In the genomic region with DNA sequence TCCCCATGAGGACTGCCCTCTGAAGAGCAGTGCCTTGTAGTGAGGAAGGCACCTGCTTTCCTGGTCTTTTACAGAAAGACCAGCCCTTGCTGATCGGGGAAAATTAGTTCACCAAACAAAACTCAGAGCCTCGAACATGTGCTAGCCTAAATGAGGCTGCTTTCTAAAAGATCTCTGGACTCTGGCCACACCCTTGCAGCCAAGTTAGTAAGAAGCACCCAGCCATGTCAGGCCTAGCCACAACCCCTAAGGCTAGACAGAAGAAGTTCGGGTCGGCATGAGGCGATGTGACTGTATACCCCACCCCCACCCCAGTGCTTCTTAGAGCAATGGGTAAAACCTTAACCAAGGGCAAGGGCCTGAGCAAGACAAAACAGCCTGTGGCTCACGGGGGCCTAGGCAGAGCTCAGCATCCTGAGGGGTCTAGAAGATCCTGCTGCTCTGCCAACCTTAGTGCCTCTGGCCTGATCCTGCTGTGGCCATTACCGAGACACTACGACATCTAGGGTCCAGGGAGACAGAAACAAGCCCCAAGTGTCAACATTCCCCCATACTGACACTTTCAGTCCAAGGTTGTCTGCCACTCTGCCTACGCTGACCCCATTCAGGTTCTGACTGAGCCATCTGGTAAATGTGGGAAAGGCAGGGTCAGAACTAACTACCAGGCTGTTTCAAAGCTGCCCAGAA, we compare ENCODE assay signal across 8 mouse cellular contexts. TPM values are rescaled to one million over a fixed set of nuclear protein-coding genes. Genes with fewer than 3 reads are reported as not detected.
DNase-seq lines count a peak whose midpoint lies in the region; ATAC-seq and TF ChIP-seq lines count a peak whose summit lies in the region.

No protein-coding gene starts in this region.

- H3K4me3 ChIP-seq in forebrain, postnatal 0 days (ENCODE audit: low read depth, low read length), result peak overlapping the region; percentile 98
- H3K4me3 ChIP-seq in limb, embryonic 10.5 days, result peak overlapping the region; percentile 79
- peak overlapping the region; percentile 80 for H3K4me3 ChIP-seq in neural tube, embryonic 15.5 days (replicated peaks)

- TF ChIP-seq CTCF in forebrain, postnatal 0 days (IDR thresholded peaks at IDR 0.05; ENCODE audit: low read depth), result no peak

- no peaks in the 10 kb centered on the region; the same call in 1 of the 2 replicates for H3K36me3 ChIP-seq in forebrain, postnatal 0 days (ENCODE audit: insufficient read depth)
- H3K36me3 ChIP-seq in limb, embryonic 10.5 days, result peaks cover 34% of the 10 kb centered on the region
- no peaks in the 10 kb centered on the region for H3K36me3 ChIP-seq in neural tube, embryonic 15.5 days

- intact Hi-C loops in gastrocnemius, postnatal 14 days (cut with DNase I; ENCODE audit: low total_unique reads), result loop anchor here (5.0 kb wide), 1 partner anchor 51 kb away; no protein-coding TSS in a partner anchor

- H3K27me3 ChIP-seq in forebrain, postnatal 0 days (ENCODE audit: insufficient read depth, low read length), result no peaks in the 10 kb centered on the region
- no peaks in the 10 kb centered on the region for H3K27me3 ChIP-seq in limb, embryonic 10.5 days (ENCODE audit: low read depth, poor library complexity, severe bottlenecking)
- H3K27me3 ChIP-seq in neural tube, embryonic 15.5 days (replicated peaks), result no peaks in the 10 kb centered on the region

- DNase-seq in right cerebral cortex, postnatal 14 days, result peak; percentile 3
- DNase-seq in right cerebral cortex, postnatal 25 days, result no peak
- no peak for DNase-seq in forebrain, postnatal 0 days
- DNase-seq in limb, embryonic 10.5 days (ENCODE audit: low spot score), result no peak
- DNase-seq in right cerebral cortex, postnatal 36 days (ENCODE audit: low spot score in 2 of 2), result no peak
- DNase-seq in adipocyte (ENCODE audit: low spot score), result no peak
- DNase-seq in gastrocnemius, postnatal 14 days, result no peak

- WGBS in forebrain, postnatal 0 days, result 69% methylated on average over 9 of the region's 9 CpGs
- WGBS in limb, embryonic 10.5 days, result 83% methylated on average over 9 of the region's 9 CpGs
- WGBS in neural tube, embryonic 15.5 days, result 76% methylated on average over 9 of the region's 9 CpGs

- H3K4me2 ChIP-seq in forebrain, postnatal 0 days (ENCODE audit: low read depth), result peak overlapping the region; percentile 89
- peak overlapping the region; percentile 67 for H3K4me2 ChIP-seq in neural tube, embryonic 15.5 days

- peaks cover 44% of the 10 kb centered on the region for H3K4me1 ChIP-seq in forebrain, postnatal 0 days (ENCODE audit: insufficient read depth)
- peaks cover 78% of the 10 kb centered on the region for H3K4me1 ChIP-seq in limb, embryonic 10.5 days
- peaks cover 65% of the 10 kb centered on the region for H3K4me1 ChIP-seq in neural tube, embryonic 15.5 days

- peak overlapping the region; percentile 96 for H3K9ac ChIP-seq in forebrain, postnatal 0 days
- H3K9ac ChIP-seq in neural tube, embryonic 15.5 days (replicated peaks), result peak overlapping the region; percentile 100

- H3K9me3 ChIP-seq in forebrain, postnatal 0 days (ENCODE audit: low read length), result no peaks in the 10 kb centered on the region
- no peaks in the 10 kb centered on the region for H3K9me3 ChIP-seq in limb, embryonic 10.5 days (replicated peaks)
- no peaks in the 10 kb centered on the region for H3K9me3 ChIP-seq in neural tube, embryonic 15.5 days (replicated peaks)

- no peak overlapping the region for H3K27ac ChIP-seq in forebrain, postnatal 0 days (ENCODE audit: low read depth, low read length)
- H3K27ac ChIP-seq in limb, embryonic 10.5 days, result peak overlapping the region; percentile 98
- no peak overlapping the region for H3K27ac ChIP-seq in neural tube, embryonic 15.5 days (replicated peaks)

- no peak for ATAC-seq in forebrain, postnatal 0 days
- no peak for ATAC-seq in neural tube, embryonic 15.5 days (ENCODE audit: low FRiP score)

RNA-seq across cellular contexts. Expression of a gene that starts 10.1 kb away (rescaled TPM):
- 105 and 135 TPM in 2 replicates for total RNA-seq in forebrain, postnatal 0 days (2014; rRNA removed)
- polyA plus RNA-seq in forebrain, postnatal 0 days (2015; fragmentation: Nextera tagmentation; extraction: Ambion mirVana), result 37.0 and 46.3 TPM in 2 replicates
- polyA plus RNA-seq in limb, embryonic 10.5 days (2016; fragmentation: Nextera tagmentation; extraction: Ambion mirVana), result 33.2 and 40.1 TPM in 2 replicates
- 43.1 and 50.0 TPM in 2 replicates for polyA plus RNA-seq in neural tube, embryonic 15.5 days (2015; fragmentation: Nextera tagmentation; extraction: Ambion mirVana)
- total RNA-seq in gastrocnemius, postnatal 14 days (2021), result 10 to 100 TPM; 14.5 to 19.3 TPM

RNA-seq across cellular contexts. Expression of a gene that starts 22.7 kb away (rescaled TPM):
- not detected in 2 replicates for total RNA-seq in forebrain, postnatal 0 days (2014; rRNA removed)
- polyA plus RNA-seq in forebrain, postnatal 0 days (2015; fragmentation: Nextera tagmentation; extraction: Ambion mirVana), result not detected in 2 replicates
- polyA plus RNA-seq in limb, embryonic 10.5 days (2016; fragmentation: Nextera tagmentation; extraction: Ambion mirVana), result not detected in 2 replicates
- polyA plus RNA-seq in neural tube, embryonic 15.5 days (2015; fragmentation: Nextera tagmentation; extraction: Ambion mirVana), result not detected in 2 replicates
- total RNA-seq in gastrocnemius, postnatal 14 days (2021), result not detected

RNA-seq across cellular contexts. Expression of a gene that starts 37.2 kb away (rescaled TPM):
- 0.67 and 1.8 TPM in 2 replicates for total RNA-seq in forebrain, postnatal 0 days (2014; rRNA removed)
- 1.2 and 2.6 TPM in 2 replicates for polyA plus RNA-seq in forebrain, postnatal 0 days (2015; fragmentation: Nextera tagmentation; extraction: Ambion mirVana)
- polyA plus RNA-seq in limb, embryonic 10.5 days (2016; fragmentation: Nextera tagmentation; extraction: Ambion mirVana), result not detected in 2 replicates
- 0.11 and 0.23 TPM in 2 replicates for polyA plus RNA-seq in neural tube, embryonic 15.5 days (2015; fragmentation: Nextera tagmentation; extraction: Ambion mirVana)
- not detected for total RNA-seq in gastrocnemius, postnatal 14 days (2021)

RNA-seq across cellular contexts. Expression of a gene that starts 40.2 kb away (rescaled TPM):
- not detected in 2 replicates for total RNA-seq in forebrain, postnatal 0 days (2014; rRNA removed)
- not detected in 2 replicates for polyA plus RNA-seq in forebrain, postnatal 0 days (2015; fragmentation: Nextera tagmentation; extraction: Ambion mirVana)
- not detected in 2 replicates for polyA plus RNA-seq in limb, embryonic 10.5 days (2016; fragmentation: Nextera tagmentation; extraction: Ambion mirVana)
- polyA plus RNA-seq in neural tube, embryonic 15.5 days (2015; fragmentation: Nextera tagmentation; extraction: Ambion mirVana), result not detected in 2 replicates
- not detected for total RNA-seq in gastrocnemius, postnatal 14 days (2021)

RNA-seq across cellular contexts. Expression of a gene that starts 44.4 kb away (rescaled TPM):
- total RNA-seq in forebrain, postnatal 0 days (2014; rRNA removed), result 0.38 and 0.67 TPM in 2 replicates
- 0.30 and 0.42 TPM in 2 replicates for polyA plus RNA-seq in forebrain, postnatal 0 days (2015; fragmentation: Nextera tagmentation; extraction: Ambion mirVana)
- polyA plus RNA-seq in limb, embryonic 10.5 days (2016; fragmentation: Nextera tagmentation; extraction: Ambion mirVana), result 0.11 TPM in 1 of 2 replicates, not detected in the other
- polyA plus RNA-seq in neural tube, embryonic 15.5 days (2015; fragmentation: Nextera tagmentation; extraction: Ambion mirVana), result 0.09 and 0.12 TPM in 2 replicates
- under 1 TPM; 0.16 to 0.37 TPM for total RNA-seq in gastrocnemius, postnatal 14 days (2021)
